Mouse (Mus musculus) hindbrain, postnatal 0 days (tissue): ENCODE measurements around the gene Smarcd3. TPM values are rescaled to one million over a fixed set of nuclear protein-coding genes. Genes with fewer than 3 reads are reported as not detected.

Experiments used
- ATAC-seq: fragments of 200-750 bp; cut with Nextera tagmentation; 2 replicates; pipeline ENCODE4 v1.8.0; 2017; ENCODE audit warnings: mild to moderate bottlenecking, moderate TSS enrichment, moderate library complexity
- DNase-seq: peaks from one replicate; pipeline ENCODE4 v3.0.0-alpha.2; 2015; ENCODE audit warnings: low spot score
- H3K27ac ChIP-seq: fragments of 300-500 bp; sonication (generic); 2 replicates; pipeline ENCODE4 v1.5.1; 2014; ENCODE audit warnings: mild to moderate bottlenecking
- H3K27me3 ChIP-seq: fragments of 300-500 bp; sonication (generic); 2 replicates; pipeline ENCODE4 v1.6.1; 2014; ENCODE audit warnings: low read length, mixed read lengths; ENCODE audit not compliant: insufficient read depth
- H3K36me3 ChIP-seq: fragments of 300-500 bp; sonication (generic); 2 replicates; pipeline ENCODE4 v1.6.1; 2014; ENCODE audit warnings: low read length, mixed read lengths; ENCODE audit not compliant: insufficient read depth
- H3K4me1 ChIP-seq: fragments of 300-500 bp; sonication (generic); 2 replicates; pipeline ENCODE4 v1.6.1; 2014; ENCODE audit warnings: antibody characterized with exemption, low read length, mixed read lengths; ENCODE audit not compliant: insufficient read depth
- H3K4me2 ChIP-seq: fragments of 300-500 bp; sonication (generic); 2 replicates; pipeline ENCODE4 v1.6.1; 2014; ENCODE audit warnings: low read depth, mild to moderate bottlenecking, low read length, moderate library complexity, mixed read lengths
- H3K4me3 ChIP-seq: fragments of 300-500 bp; sonication (generic); 2 replicates; pipeline ENCODE4 v1.5.1; 2014; ENCODE audit warnings: low read length
- H3K9ac ChIP-seq: fragments of 300-500 bp; sonication (generic); replicated peaks from 2 replicates; pipeline ENCODE4 v1.6.1; 2014; ENCODE audit warnings: mild to moderate bottlenecking, low read length, moderate library complexity, mixed read lengths
- H3K9me3 ChIP-seq: fragments of 300-500 bp; sonication (generic); 2 replicates; pipeline ENCODE4 v1.6.1; 2016; ENCODE audit warnings: low read length, mixed read lengths
- CTCF ChIP-seq: IDR thresholded peaks from 2 replicates; pipeline ENCODE4 v1.5.1; 2016; ENCODE audit warnings: antibody characterized with exemption, control low read depth, low read depth
- WGBS: fragments of 180-500 bp; shearing (Covaris S2); extraction: QIAGEN DNeasy Blood & Tissue Kit; methylation state at CpG from one replicate; pipeline ENCODE4 v1.1.7; 2014; 5-methylcytosine and 5-hydroxymethylcytosine counted together
- polyA plus RNA-seq: library from polyadenylated mRNA; unstranded; fragments of >200 nt; fragmentation: Nextera tagmentation; extraction: Ambion mirVana; gene quantifications from 2 replicates; pipeline ENCODE4 v1.2.1, GENCODE M21; 2015
- total RNA-seq: library from RNA; depleted of rRNA; stranded (reverse); fragments of >200 nt; gene quantifications from 2 replicates; pipeline ENCODE4 v1.2.3, GENCODE M21; 2014; rRNA removed

Gene Smarcd3
- total RNA-seq (246 and 262 TPM in 2 replicates), polyA plus RNA-seq (114 and 128 TPM in 2 replicates)

DNA sequence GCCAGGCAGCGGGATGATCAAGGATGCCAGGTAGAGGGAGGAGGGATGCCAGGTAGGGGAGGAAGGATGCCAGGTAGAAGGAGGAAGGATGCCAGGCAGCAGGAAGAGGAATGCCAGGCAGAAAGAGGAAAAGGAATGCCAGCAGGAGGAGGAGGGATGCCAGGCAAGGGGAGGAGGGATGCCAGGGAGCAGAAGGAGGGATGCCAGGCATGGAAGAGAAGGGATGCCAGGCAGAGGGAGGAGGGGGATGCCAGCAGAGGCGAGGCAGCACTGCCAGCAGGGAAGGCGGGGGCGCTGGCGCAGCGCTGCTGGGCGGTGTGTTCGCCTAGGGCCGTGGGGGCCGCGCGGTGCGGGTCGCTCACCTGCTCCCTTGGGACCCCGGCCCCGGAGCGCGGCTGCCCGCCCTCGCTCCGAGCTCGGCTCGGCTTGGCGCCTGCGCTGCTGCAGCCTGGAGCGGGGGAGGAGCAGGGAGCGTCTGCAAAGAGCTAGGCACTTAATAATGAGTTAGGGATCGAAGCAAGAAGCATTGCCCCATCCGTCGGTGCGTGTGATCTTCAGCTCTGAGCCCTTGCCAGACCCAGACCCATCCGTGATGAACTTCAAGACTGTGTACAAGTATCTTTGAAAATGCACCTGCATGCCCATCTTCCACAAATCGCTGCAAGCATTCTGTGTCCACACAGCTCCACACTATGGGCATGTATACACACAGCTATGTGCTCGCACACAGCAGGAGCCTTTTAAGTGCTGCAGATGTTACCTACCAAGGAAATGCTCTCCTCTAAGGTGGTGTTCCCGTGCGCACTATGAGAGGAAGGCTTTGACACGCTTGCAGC lies at the start of gene Smarcd3:
TSS of gene Smarcd3 (minus strand) at position 426 of the 836 bp plus-strand sequence.
- H3K27me3 ChIP-seq = no peaks in the 10 kb centered on the region
- peak within 1 kb of the TSS; percentile 63 for H3K4me3 ChIP-seq
- H3K4me2 ChIP-seq = peak within 1 kb of the TSS; percentile 67
- ATAC-seq = peak; percentile 85
- H3K36me3 ChIP-seq = no peaks in the 10 kb centered on the region
- no peaks in the 10 kb centered on the region for H3K9me3 ChIP-seq
- TF ChIP-seq CTCF = no peak
- DNase-seq = peak; percentile 88
- peaks cover 12% of the 10 kb centered on the region for H3K4me1 ChIP-seq
- peak within 1 kb of the TSS; percentile 71 for H3K9ac ChIP-seq
- WGBS = 2% methylated on average over 36 of the region's 37 CpGs
- H3K27ac ChIP-seq = peak within 1 kb of the TSS; percentile 71

DNA sequence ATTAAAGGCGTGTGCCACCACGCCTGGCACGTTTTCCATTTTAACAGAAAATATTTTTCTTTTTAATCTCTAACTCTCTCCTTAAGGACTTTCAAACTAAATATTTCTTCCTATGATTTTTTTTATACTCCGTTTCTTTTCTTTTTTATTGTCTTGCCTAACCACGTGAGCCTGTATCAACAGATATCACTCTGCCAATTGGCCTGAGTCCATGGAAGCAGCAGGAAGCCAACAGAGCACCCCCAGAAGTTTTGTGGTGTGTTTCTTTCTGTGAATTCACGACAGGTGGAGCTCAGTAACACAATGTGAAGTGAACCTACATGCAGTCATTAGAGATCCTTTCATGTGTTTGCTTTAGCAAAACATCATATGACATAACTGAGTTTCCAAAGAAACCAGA lies 37.2 kb upstream of the Smarcd3 start:
- no peaks in the 10 kb centered on the region for H3K4me1 ChIP-seq
- no peak overlapping the region for H3K4me3 ChIP-seq
- DNase-seq = no peak
- no peak for ATAC-seq
- H3K27ac ChIP-seq = no peak overlapping the region
- 76% methylated on average over 6 of the region's 6 CpGs for WGBS
- no peaks in the 10 kb centered on the region for H3K9me3 ChIP-seq
- H3K36me3 ChIP-seq = no peaks in the 10 kb centered on the region
- no peak for TF ChIP-seq CTCF
- H3K27me3 ChIP-seq = no peaks in the 10 kb centered on the region
- H3K4me2 ChIP-seq = no peak overlapping the region
- H3K9ac ChIP-seq = no peak overlapping the region

DNA sequence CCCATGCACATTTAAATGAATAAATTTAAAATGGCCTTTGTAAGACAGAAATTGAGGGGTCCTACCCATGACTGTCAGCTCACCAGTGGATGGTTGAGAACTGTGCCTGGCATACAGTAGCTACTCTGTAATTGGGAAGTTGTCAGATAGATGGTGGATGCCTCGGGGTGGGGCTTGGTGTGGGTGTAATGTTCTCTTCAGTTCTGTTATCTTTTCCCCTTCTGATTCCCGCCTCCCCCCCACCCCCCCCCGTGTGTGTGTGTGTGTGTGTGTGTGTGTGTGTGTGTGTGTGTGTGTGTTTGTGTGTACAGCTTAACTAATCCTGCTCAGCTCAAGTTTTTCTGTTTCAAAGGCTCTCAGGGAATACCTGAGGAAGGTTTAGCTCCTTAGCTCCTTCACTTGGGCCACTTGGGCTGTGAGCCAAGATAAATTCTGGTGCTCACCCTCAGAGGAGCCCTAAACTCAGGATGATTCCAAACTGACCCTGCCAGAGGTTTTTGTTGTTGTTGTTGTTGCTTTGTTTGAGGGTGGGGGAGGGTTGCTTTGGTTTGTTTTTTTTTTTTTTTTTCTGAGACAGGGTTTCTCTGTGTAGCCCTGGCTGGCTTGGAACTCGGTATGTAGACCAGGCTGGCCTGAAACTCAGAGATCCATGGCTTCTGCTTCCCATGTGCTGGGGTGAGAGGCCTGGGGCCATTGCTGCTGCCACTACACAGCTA lies 35.7 kb upstream of the Smarcd3 start:
- no peak overlapping the region for H3K9ac ChIP-seq
- no peak overlapping the region for H3K4me3 ChIP-seq
- H3K36me3 ChIP-seq = no peaks in the 10 kb centered on the region
- WGBS = 72% methylated on average over 4 of the region's 4 CpGs
- H3K27me3 ChIP-seq = no peaks in the 10 kb centered on the region
- no peak overlapping the region for H3K27ac ChIP-seq
- H3K4me2 ChIP-seq = no peak overlapping the region
- ATAC-seq (no peak), DNase-seq (no peak)
- no peak for TF ChIP-seq CTCF
- no peaks in the 10 kb centered on the region for H3K9me3 ChIP-seq
- H3K4me1 ChIP-seq = no peaks in the 10 kb centered on the region

DNA sequence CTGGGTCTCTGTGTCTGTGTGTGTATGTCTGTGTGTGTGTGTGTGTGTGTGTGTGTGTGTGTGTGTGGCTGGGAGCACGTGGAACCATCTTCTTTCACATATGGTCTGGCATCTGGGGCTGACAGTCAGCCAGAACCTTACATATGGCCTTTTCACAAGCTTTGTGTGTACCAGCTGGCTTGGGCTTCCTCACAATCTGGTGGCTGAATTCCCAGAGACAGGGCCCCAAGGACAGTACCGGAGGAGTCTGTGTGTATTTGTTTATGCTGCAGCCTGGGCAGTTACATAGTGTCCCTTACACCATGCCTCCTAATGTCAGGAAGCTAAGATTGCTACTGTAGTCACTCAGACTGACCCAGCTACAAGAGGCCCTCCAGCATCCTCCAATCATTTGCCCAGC lies 32.9 kb upstream of the Smarcd3 start:
- no peak overlapping the region for H3K4me3 ChIP-seq
- 18% methylated on average over 2 of the region's 2 CpGs for WGBS
- H3K27ac ChIP-seq = no peak overlapping the region
- ATAC-seq = peak; percentile 61
- no peaks in the 10 kb centered on the region for H3K4me1 ChIP-seq
- no peak for TF ChIP-seq CTCF
- H3K9ac ChIP-seq = no peak overlapping the region
- H3K9me3 ChIP-seq = no peaks in the 10 kb centered on the region
- H3K4me2 ChIP-seq = no peak overlapping the region
- no peaks in the 10 kb centered on the region for H3K36me3 ChIP-seq
- peak; percentile 68 for DNase-seq
- H3K27me3 ChIP-seq = no peaks in the 10 kb centered on the region

DNA sequence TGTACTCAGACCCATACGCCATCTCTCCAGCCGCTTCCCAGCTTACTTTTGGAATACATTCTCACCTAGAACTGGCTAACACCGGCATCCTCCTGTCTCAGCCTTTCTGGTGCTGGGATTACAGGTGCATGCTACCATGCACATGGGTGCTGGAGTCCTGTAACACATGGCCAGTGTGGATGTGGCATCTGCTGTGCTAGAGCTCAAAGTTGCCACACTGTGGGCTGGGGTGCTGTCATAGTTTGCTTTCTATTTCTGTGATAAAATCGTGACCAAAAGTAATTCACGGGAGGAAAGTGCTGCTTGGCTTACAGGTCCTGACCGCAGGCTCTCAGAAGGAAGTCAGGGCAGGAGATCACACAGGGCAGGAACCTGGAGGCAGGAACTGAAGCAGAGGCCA lies 30.3 kb upstream of the Smarcd3 start:
- Histone ChIP-seq H3K27me3 (no peaks in the 10 kb centered on the region), H3K4me3 (no peak overlapping the region), H3K9ac (no peak overlapping the region), H3K4me2 (no peak overlapping the region), H3K9me3 (no peaks in the 10 kb centered on the region), H3K27ac (no peak overlapping the region), H3K4me1 (no peaks in the 10 kb centered on the region), H3K36me3 (no peaks in the 10 kb centered on the region)
- DNase-seq = no peak
- WGBS = 83% methylated on average over 6 of the region's 6 CpGs
- TF ChIP-seq CTCF = no peak
- ATAC-seq = no peak

DNA sequence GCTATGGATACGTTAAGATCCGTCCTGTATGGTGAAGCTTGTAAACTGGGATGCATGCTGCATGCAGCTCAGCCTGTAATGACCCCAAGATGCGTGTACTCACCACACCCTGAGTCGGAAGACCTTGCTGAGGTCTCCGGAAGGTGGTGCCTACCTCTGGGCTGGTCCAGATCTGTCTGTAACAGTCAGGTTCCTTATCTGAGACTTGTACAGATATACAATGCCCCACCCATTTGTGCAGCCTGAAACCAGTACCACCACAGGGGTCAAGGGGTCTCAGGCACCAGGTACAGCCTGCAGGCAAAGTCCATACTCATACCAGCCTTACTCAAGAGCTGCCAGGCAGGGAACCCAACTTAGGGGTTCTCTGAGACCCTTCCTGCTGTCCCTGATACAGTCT lies 28.6 kb upstream of the Smarcd3 start:
- 96% methylated on average over 5 of the region's 5 CpGs for WGBS
- Histone ChIP-seq H3K4me3 (no peak overlapping the region), H3K4me2 (no peak overlapping the region), H3K27ac (no peak overlapping the region), H3K36me3 (no peaks in the 10 kb centered on the region), H3K9ac (no peak overlapping the region), H3K4me1 (no peaks in the 10 kb centered on the region), H3K27me3 (no peaks in the 10 kb centered on the region), H3K9me3 (no peaks in the 10 kb centered on the region)
- ATAC-seq (no peak), DNase-seq (no peak)
- TF ChIP-seq CTCF = no peak
